Mouse (Mus musculus) adrenal gland, postnatal 25 days (tissue): ENCODE measurements around the gene Olfr92. TPM values are rescaled to one million over a fixed set of nuclear protein-coding genes. Genes with fewer than 3 reads are reported as not detected.
"Not testable (repeated sequence)": the region's sequence is repeated elsewhere in the genome, so short reads cannot be mapped to it uniquely, and the experiment has no call there.

Source experiments
- DNase-seq: peaks from one replicate; pipeline ENCODE4 v3.0.0; 2021; ENCODE audit warnings: mixed read lengths
- long read RNA-seq: library from polyadenylated mRNA; stranded (forward); transcript quantifications from one replicate; pipeline ENCODE4 v2.0.0, GENCODE M21; 2021
- total RNA-seq: library from RNA; stranded (reverse); gene quantifications from 2 replicates; pipeline ENCODE4 v1.2.3, GENCODE M21; 2021

Gene Olfr92
- total RNA-seq: not detected in 2 replicates
- long read RNA-seq: 0 reads

GRCm38 (mm10) chr17:37119988-37120387 is at the start of gene Olfr92:
Gene Olfr92, minus strand, starts transcription at chr17:37120088.
- no peak for DNase-seq

GRCm38 (mm10) chr17:37161394-37161793 is 41.5 kb upstream of the Olfr92 start, which contains the start of gene Olfr93:
Gene Olfr93, minus strand, starts transcription at chr17:37161494.
- no peak for DNase-seq

GRCm38 (mm10) chr17:37131366-37131765 is 11.5 kb upstream of the Olfr92 start:
- not testable (repeated sequence) for DNase-seq

GRCm38 (mm10) chr17:37098178-37098577 is 21.7 kb downstream of the Olfr92 start, which contains the start of gene Olfr91:
Gene Olfr91, minus strand, starts transcription at chr17:37098278.
- DNase-seq: no peak

GRCm38 (mm10) chr17:37093289-37093688 is 26.6 kb downstream of the Olfr92 start:
- no peak for DNase-seq

- no peak for DNase-seq
These were observed 27.7 kb downstream of the Olfr92 start for GRCm38 (mm10) chr17:37092198-37092597.

- DNase-seq: no peak
These were observed 31.5 kb downstream of the Olfr92 start, which contains the start of gene Olfr90 for GRCm38 (mm10) chr17:37088399-37088798. Gene Olfr90, minus strand, starts transcription at chr17:37088499.

- DNase-seq: no peak
These were observed 34.3 kb downstream of the Olfr92 start for GRCm38 (mm10) chr17:37085545-37085944.

GRCm38 (mm10) chr17:37084632-37085031 is 35.3 kb downstream of the Olfr92 start:
- DNase-seq: no peak

- peak; percentile 47 for DNase-seq
These were observed 36.6 kb downstream of the Olfr92 start for GRCm38 (mm10) chr17:37083327-37083726.

- no peak for DNase-seq
These were observed 38.2 kb downstream of the Olfr92 start for GRCm38 (mm10) chr17:37081659-37082058.

GRCm38 (mm10) chr17:37080119-37080518 is 39.8 kb downstream of the Olfr92 start:
- no peak for DNase-seq

- no peak for DNase-seq
These were observed 40.9 kb downstream of the Olfr92 start for GRCm38 (mm10) chr17:37078990-37079389.

- DNase-seq: no peak
These were observed 41.7 kb downstream of the Olfr92 start for GRCm38 (mm10) chr17:37078193-37078592.

- DNase-seq: no peak
These were observed 44.1 kb downstream of the Olfr92 start for GRCm38 (mm10) chr17:37075766-37076165.

GRCm38 (mm10) chr17:37075181-37075580 is 44.7 kb downstream of the Olfr92 start:
- no peak for DNase-seq

GRCm38 (mm10) chr17:37072730-37073276 is 47.1 kb downstream of the Olfr92 start:
- no peak for DNase-seq

GRCm38 (mm10) chr17:37072080-37072729 is 47.7 kb downstream of the Olfr92 start:
- DNase-seq: no peak

- no peak for DNase-seq
These were observed 49.8 kb downstream of the Olfr92 start for GRCm38 (mm10) chr17:37070121-37070520.

GRCm38 (mm10) chr17:37067861-37068260 is 52.0 kb downstream of the Olfr92 start:
- no peak for DNase-seq

- no peak for DNase-seq
These were observed 53.9 kb downstream of the Olfr92 start for GRCm38 (mm10) chr17:37065993-37066392.

- DNase-seq: no peak
These were observed 56.0 kb downstream of the Olfr92 start for GRCm38 (mm10) chr17:37063686-37064495.

GRCm38 (mm10) chr17:37063063-37063462 is 56.8 kb downstream of the Olfr92 start:
- DNase-seq: no peak
